Mouse (Mus musculus) T-cell, adult 2 months (primary cell): Measurements from ENCODE around the gene Catsperb.
"Not testable (repeated sequence)": the region's sequence is repeated elsewhere in the genome, so short reads cannot be mapped to it uniquely, and the experiment has no call there.

ENCODE experiments used
- DNase-seq: peaks from one replicate; pipeline ENCODE4 v3.0.0; 2022; ENCODE audit warnings: low spot score

The Catsperb gene

GRCm38 (mm10) chr12:101404353-101404752, at the start of gene Catsperb:
Catsperb (plus strand) TSS chr12:101404653.
- DNase-seq, result not testable (repeated sequence)

DNA sequence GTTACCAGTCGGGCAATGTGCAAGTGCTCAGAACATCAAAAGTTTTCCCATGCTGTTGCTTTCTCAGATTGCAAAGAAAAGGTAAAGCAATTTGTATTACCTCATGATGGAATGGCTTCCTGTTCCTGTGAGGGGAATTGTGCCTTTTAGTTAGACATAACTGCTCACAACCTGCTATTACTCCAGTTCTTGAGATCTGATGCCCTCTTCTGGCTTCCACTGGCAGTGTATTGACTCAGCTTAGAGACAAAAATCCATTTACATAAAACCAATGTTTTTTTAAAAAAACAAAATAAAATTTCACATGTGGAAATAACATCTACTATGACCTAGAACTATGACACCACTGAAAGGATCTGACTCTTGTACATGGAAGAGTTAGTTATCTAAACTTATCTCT, 43.0 kb upstream of the Catsperb start:
- DNase-seq, result not testable (repeated sequence)

DNA sequence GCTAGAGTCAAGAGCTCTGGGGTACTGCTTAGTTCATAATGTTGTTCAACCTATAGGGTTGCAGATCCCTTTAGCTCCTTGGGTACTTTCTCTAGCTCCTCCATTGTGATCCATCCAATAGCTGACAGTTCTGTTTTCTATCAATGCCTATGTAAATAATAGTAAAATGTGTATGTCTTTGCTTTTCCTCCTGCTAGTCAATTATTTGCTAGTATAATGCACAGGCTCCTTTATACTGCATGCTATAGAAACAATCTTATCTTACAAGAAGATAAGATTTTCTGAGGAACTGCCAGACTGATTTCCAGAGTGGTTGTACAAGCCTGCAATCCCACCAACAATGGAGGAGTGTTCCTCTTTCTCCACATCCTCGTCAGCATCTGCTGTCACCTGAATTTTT, 23.0 kb upstream of the Catsperb start:
- not testable (repeated sequence) for DNase-seq

GRCm38 (mm10) chr12:101426131-101426530, 21.7 kb downstream of the Catsperb start:
- no peak for DNase-seq

- no peak for DNase-seq
Observed at GRCm38 (mm10) chr12:101462051-101462450, 57.6 kb downstream of the Catsperb start.

DNA sequence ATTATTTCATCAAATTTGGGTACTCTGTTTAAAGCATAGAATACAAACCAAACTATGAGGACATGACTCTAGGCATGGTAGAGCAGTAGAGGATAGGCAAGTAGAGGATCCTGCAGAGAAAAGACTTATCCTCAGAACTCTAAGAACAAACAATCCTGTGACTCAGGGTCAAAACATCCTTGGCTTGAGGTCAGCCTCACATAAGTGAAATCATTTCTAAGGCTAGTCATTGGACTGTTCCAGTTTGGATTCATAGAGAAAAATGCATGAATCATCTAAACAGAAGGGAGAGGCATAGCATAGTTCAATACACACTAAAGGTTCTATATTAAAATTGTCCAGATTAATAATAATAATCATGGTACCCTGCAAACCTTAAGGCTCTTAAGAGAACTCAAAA, 79.1 kb downstream of the Catsperb start:
- DNase-seq, result no peak

DNA sequence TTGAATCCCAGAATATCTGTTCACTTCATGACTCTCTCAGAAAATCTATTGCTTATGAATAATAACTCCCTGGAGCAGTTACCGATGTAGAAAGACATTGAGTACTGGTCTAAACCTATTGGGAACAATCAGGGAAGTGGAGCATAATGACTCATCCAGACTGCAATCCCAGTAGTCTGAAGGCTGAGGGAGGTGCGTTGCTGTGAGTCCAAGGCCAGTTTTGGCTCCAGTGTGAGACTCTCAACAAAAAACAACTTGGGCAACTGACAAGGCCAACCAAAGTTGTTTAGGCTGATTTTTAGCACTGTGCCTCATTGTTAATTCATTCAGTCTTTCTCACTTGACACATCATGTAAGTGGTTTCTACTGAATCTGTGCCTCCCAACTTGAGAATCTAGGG, 106.9 kb downstream of the Catsperb start:
- DNase-seq, result not testable (repeated sequence)

GRCm38 (mm10) chr12:101606622-101607021, 202.2 kb downstream of the Catsperb start:
- not testable (repeated sequence) for DNase-seq

DNA sequence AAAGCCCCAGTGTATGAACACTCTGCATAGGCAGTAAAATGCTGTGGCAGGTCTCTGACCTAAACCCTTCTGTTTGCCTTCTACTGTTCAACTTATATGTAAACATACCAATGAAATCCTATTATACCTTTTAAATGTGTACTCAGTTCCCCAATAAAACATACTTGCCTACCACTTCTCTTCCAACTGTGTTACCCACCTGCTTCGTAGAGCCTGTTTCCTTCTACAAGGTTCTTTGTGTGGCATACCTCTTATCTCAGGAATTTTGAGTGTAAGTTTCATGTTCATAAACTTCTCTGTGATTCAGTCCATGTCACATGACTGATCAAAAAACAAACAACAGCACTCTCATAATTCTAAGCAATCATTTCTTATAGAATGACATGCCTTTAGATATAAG, 228.7 kb downstream of the Catsperb start:
- DNase-seq, result no peak

DNA sequence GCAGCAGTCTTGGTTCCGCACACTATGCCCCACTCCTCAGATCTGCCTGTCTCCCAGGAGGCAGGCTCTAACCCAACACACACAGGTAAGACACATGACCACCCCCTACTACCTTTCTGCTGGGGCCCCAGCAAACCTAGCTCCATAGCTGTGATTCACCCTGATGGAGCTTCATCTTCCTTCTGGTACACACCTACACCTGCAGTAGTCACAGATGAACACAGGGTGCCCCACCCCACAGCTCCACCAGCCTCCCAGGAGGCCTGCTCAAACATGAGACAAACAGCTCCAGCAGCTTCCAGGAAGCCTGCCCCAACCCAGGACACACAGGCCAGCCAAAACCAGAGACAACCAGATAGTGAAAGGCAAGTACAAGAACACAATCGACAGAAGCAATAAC, 263.0 kb downstream of the Catsperb start:
- no peak for DNase-seq
